9 mouse cellular contexts compared by ENCODE assay signal in the genomic region with DNA sequence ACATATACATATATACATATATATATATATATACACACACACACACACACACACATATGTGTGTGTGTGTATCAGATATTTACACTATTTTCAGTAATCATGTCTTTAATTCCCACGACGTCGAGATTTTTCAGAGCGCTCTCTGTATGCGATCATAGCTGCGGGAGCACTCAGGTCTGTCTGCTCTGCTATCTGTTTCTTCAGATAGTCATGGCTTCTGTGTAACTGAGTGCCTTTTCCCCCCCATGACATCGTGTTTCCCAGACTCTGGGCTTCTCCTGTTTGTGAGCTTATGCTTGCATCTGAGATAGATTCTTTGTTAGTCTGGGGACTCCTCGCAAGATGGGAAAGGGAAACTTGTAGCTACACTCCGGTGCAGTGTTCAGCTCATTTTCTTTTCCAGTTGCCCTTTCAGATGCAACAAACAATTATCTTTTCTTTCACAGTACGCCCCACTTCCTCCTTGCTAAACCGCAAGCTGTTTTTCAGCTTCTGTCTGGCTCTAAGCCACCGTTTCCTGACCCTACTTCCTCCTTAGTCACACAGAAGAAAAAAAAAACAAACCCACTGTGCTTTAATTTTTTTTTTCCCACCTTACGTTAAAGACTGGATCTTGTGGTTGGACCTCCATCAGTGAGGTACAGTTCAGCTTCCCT. TPM values are rescaled to one million over a fixed set of nuclear protein-coding genes. Genes with fewer than 3 reads are reported as not detected.
DNase-seq lines count a peak whose midpoint lies in the region; ATAC-seq and TF ChIP-seq lines count a peak whose summit lies in the region.
"Had no signal": no experiment of that assay in that cellular context is flagged by ENCODE, and none has a peak within 500 bp of the region (broad histone marks: within the 10 kb centered on the region; RNA-seq: fewer than 3 reads in every experiment).

No protein-coding gene starts in this region.

- no peak for TF ChIP-seq POLR2A in lung, adult 2 months (IDR thresholded peaks at IDR 0.05; ENCODE audit: borderline replicate concordance, extremely low read depth, low read depth, low read length)

- no peak for TF ChIP-seq CTCF in lung, adult 2 months (IDR thresholded peaks at IDR 0.05; ENCODE audit: insufficient read depth, low read length)

- WGBS in lung, adult 2 months: 19% methylated on average over 13 of the region's 13 CpGs
- WGBS in heart, embryonic 14.5 days: 46% methylated on average over 13 of the region's 13 CpGs

- H3K9ac ChIP-seq in heart, embryonic 14.5 days (ENCODE audit: low read length): peak overlapping the region; percentile 25; the same call in 1 of the 2 replicates
- H3K9ac ChIP-seq: midbrain, embryonic 12.5 days had no signal

- no peaks in the 10 kb centered on the region for H3K36me3 ChIP-seq in heart, embryonic 14.5 days (ENCODE audit: control insufficient read depth, insufficient read depth, low read length)
- H3K36me3 ChIP-seq: midbrain, embryonic 12.5 days had no signal

- peak overlapping the region; percentile 42; the same call in 1 of the 2 replicates for H3K4me2 ChIP-seq in heart, embryonic 14.5 days (ENCODE audit: low read length)
- H3K4me2 ChIP-seq: midbrain, embryonic 12.5 days had no signal

- no peak overlapping the region for H3K4me3 ChIP-seq in lung, adult 2 months (replicated peaks; ENCODE audit: extremely low read depth, low read depth, low read length)
- H3K4me3 ChIP-seq in heart, embryonic 14.5 days (ENCODE audit: control insufficient read depth in 1 of 2, insufficient read depth in 1 of 2, low read depth in 1 of 2, low read length in 2 of 2): no peak overlapping the region
- H3K4me3 ChIP-seq: midbrain, embryonic 12.5 days had no signal

- no peak for ATAC-seq in heart, embryonic 14.5 days (ENCODE audit: insufficient number of reproducible peaks, insufficient read depth, low FRiP score, low read depth)

- DNase-seq in lung, adult 18-20 months: peak; percentile 74 to 77
- no peak for DNase-seq in lung, adult 2 months
- peak; percentile 77 to 84 for DNase-seq in kidney, postnatal 36 days
- peak; percentile 91 for DNase-seq in naive thymus-derived CD4-positive, alpha-beta T cell, adult 2 months (ENCODE audit: low read depth)
- DNase-seq in cerebellum, postnatal 25 days: no peak
- DNase-seq in cerebellum, adult 18-20 months: no peak
- DNase-seq in urinary bladder, adult 2 months (ENCODE audit: low spot score): no peak

- H3K9me3 ChIP-seq in heart, embryonic 14.5 days (ENCODE audit: control insufficient read depth, low read length): peaks cover 4% of the 10 kb centered on the region; the same call in 1 of the 2 replicates
- H3K9me3 ChIP-seq: midbrain, embryonic 12.5 days had no signal

- peak overlapping the region; percentile 85 to 88 for H3K27ac ChIP-seq in heart, embryonic 14.5 days (replicated peaks in 1 of 2; ENCODE audit: control insufficient read depth in 1 of 2, insufficient read depth in 1 of 2, low read depth in 2 of 2, low read length in 2 of 2)
- H3K27ac ChIP-seq: midbrain, embryonic 12.5 days had no signal

- 0 out of 2 replicates have a peak, but pooled peaks cover under 1% of the 10 kb centered on the region for H3K27me3 ChIP-seq in heart, embryonic 14.5 days (ENCODE audit: control insufficient read depth, insufficient read depth, low read length)

- H3K4me1 ChIP-seq in lung, adult 2 months (ENCODE audit: control insufficient read depth, insufficient read depth, low read length): peaks cover 6% of the 10 kb centered on the region
- peaks cover 0 to under 1% of the 10 kb centered on the region in 2 experiments; a peak in 2 of 4 replicates for H3K4me1 ChIP-seq in heart, embryonic 14.5 days (ENCODE audit: control insufficient read depth in 2 of 2, insufficient read depth in 2 of 2, low read length in 2 of 2)
- H3K4me1 ChIP-seq: midbrain, embryonic 12.5 days had no signal

RNA-seq across cellular contexts. Expression of gene Neurl3, which starts 10.5 kb away (rescaled TPM):
- polyA plus RNA-seq in lung, adult 2 months (2012; rRNA removed): 23.5 and 26.4 TPM in 2 replicates
- polyA plus RNA-seq in heart, embryonic 14.5 days (2014; fragmentation: Nextera tagmentation; extraction: Ambion mirVana): 4.6 and 5.2 TPM in 2 replicates
- polyA plus RNA-seq in urinary bladder, adult 2 months (2012; rRNA removed): 10.2 and 12.5 TPM in 2 replicates

RNA-seq across cellular contexts. Expression of gene Uggt1, which starts 19.4 kb away (rescaled TPM):
- 12.0 and 18.0 TPM in 2 replicates for polyA plus RNA-seq in lung, adult 2 months (2012; rRNA removed)
- polyA plus RNA-seq in heart, embryonic 14.5 days (2014; fragmentation: Nextera tagmentation; extraction: Ambion mirVana): 50.1 and 50.5 TPM in 2 replicates
- polyA plus RNA-seq in urinary bladder, adult 2 months (2012; rRNA removed): 20.6 and 25.2 TPM in 2 replicates

RNA-seq across cellular contexts. Expression of gene Arid5a, which starts 43.6 kb away (rescaled TPM):
- polyA plus RNA-seq in lung, adult 2 months (2012; rRNA removed): 11.2 and 13.8 TPM in 2 replicates
- polyA plus RNA-seq in heart, embryonic 14.5 days (2014; fragmentation: Nextera tagmentation; extraction: Ambion mirVana): 10.3 and 12.5 TPM in 2 replicates
- 7.4 and 8.1 TPM in 2 replicates for polyA plus RNA-seq in urinary bladder, adult 2 months (2012; rRNA removed)

Comparison
In these comparisons a context has a peak if more than half of its experiments do, and no peak if none do; other contexts are left out.
1. DNase-seq: peak in lung, adult 18-20 months (2 of 2), kidney, postnatal 36 days (2 of 2) and naive thymus-derived CD4-positive, alpha-beta T cell, adult 2 months (single experiment); none in lung, adult 2 months (single experiment), cerebellum, postnatal 25 days (0 of 2), cerebellum, adult 18-20 months (0 of 2) and urinary bladder, adult 2 months (single experiment).